Mouse (Mus musculus): ENCODE results near the gene Tmigd3.

- TF ChIP-seq POLR2A (IDR thresholded peaks at IDR 0.05; ENCODE audit: low read depth, low read length) (no peak), CTCF (IDR thresholded peaks at IDR 0.05; ENCODE audit: extremely low read depth, insufficient read depth, insufficient read length, insufficient replicate concordance) (no peak)
These were observed 1.9 kb downstream of the Tmigd3 start for GRCm38 (mm10) chr3:105872579-105872978.
